Mouse (Mus musculus) erythroblast, embryonic 14.5 days (primary cell): ENCODE results near the gene Samd4. TPM values are rescaled to one million over a fixed set of nuclear protein-coding genes. Genes with fewer than 3 reads are reported as not detected.

Experiments
- H3K27me3 ChIP-seq: 2 replicates; pipeline ENCODE4 v1.6.1; 2012; ENCODE audit warnings: inconsistent platforms; ENCODE audit not compliant: control insufficient read depth
- H3K36me3 ChIP-seq: 2 replicates; pipeline ENCODE4 v1.6.1; 2012; ENCODE audit warnings: mild to moderate bottlenecking, inconsistent platforms; ENCODE audit not compliant: control insufficient read depth
- H3K4me1 ChIP-seq: 2 replicates; pipeline ENCODE4 v1.6.1; 2012; ENCODE audit warnings: inconsistent platforms; ENCODE audit not compliant: control insufficient read depth
- H3K4me3 ChIP-seq: replicated peaks from 2 replicates; pipeline ENCODE3; 2012; ENCODE audit warnings: moderate library complexity, mild to moderate bottlenecking, inconsistent platforms
- H3K9me3 ChIP-seq: 2 replicates; pipeline ENCODE4 v1.6.1; 2012; ENCODE audit warnings: low read length, inconsistent platforms, mixed read lengths; ENCODE audit not compliant: control insufficient read depth
- GATA1 ChIP-seq: IDR thresholded peaks from 2 replicates; pipeline ENCODE4 v1.6.1; 2012; ENCODE audit warnings: low read length, inconsistent platforms, mixed read lengths
- TAL1 ChIP-seq: IDR thresholded peaks from 3 replicates; pipeline ENCODE4 v1.6.1; 2012; ENCODE audit warnings: low read length, inconsistent platforms, mixed read lengths
- polyA plus RNA-seq: library from polyadenylated mRNA; stranded (reverse); fragments of >175 nt; gene quantifications from 2 replicates; pipeline ENCODE4 v1.2.3, GENCODE M21; 2012

Gene Samd4
- polyA plus RNA-seq, 1 experiment = 0.14 TPM

- no peaks in the 10 kb centered on the region for H3K4me1 ChIP-seq
- H3K27me3 ChIP-seq = no peaks in the 10 kb centered on the region
- TF ChIP-seq GATA1 (no peak), TAL1 (no peak)
- H3K4me3 ChIP-seq = no peak overlapping the region
- no peaks in the 10 kb centered on the region for H3K9me3 ChIP-seq
- no peaks in the 10 kb centered on the region for H3K36me3 ChIP-seq
Measured at GRCm38 (mm10) chr14:46898626-46899025, 16.0 kb downstream of the Samd4 start.

- H3K9me3 ChIP-seq = no peaks in the 10 kb centered on the region
- no peaks in the 10 kb centered on the region for H3K36me3 ChIP-seq
- TF ChIP-seq GATA1 (no peak), TAL1 (no peak)
- H3K4me1 ChIP-seq = no peaks in the 10 kb centered on the region
- H3K27me3 ChIP-seq = no peaks in the 10 kb centered on the region
- no peak overlapping the region for H3K4me3 ChIP-seq
Measured at GRCm38 (mm10) chr14:46902498-46903087, 19.9 kb downstream of the Samd4 start.

- no peak overlapping the region for H3K4me3 ChIP-seq
- no peaks in the 10 kb centered on the region for H3K9me3 ChIP-seq
- TF ChIP-seq GATA1 (no peak), TAL1 (no peak)
- H3K4me1 ChIP-seq = no peaks in the 10 kb centered on the region
- H3K27me3 ChIP-seq = no peaks in the 10 kb centered on the region
- H3K36me3 ChIP-seq = no peaks in the 10 kb centered on the region
Measured at GRCm38 (mm10) chr14:46904276-46904675, 21.6 kb downstream of the Samd4 start.

GRCm38 (mm10) chr14:46908858-46909257 is 26.2 kb downstream of the Samd4 start:
- Histone ChIP-seq H3K4me1 (no peaks in the 10 kb centered on the region), H3K27me3 (no peaks in the 10 kb centered on the region), H3K4me3 (no peak overlapping the region), H3K9me3 (no peaks in the 10 kb centered on the region), H3K36me3 (no peaks in the 10 kb centered on the region)
- TF ChIP-seq GATA1 (no peak), TAL1 (no peak)

- H3K36me3 ChIP-seq = no peaks in the 10 kb centered on the region
- no peaks in the 10 kb centered on the region for H3K27me3 ChIP-seq
- no peak overlapping the region for H3K4me3 ChIP-seq
- TF ChIP-seq TAL1 (no peak), GATA1 (no peak)
- H3K9me3 ChIP-seq = no peaks in the 10 kb centered on the region
- no peaks in the 10 kb centered on the region for H3K4me1 ChIP-seq
Measured at GRCm38 (mm10) chr14:46912496-46912895, 29.8 kb downstream of the Samd4 start.

GRCm38 (mm10) chr14:46914356-46914755 is 31.7 kb downstream of the Samd4 start:
- Histone ChIP-seq H3K4me1 (no peaks in the 10 kb centered on the region), H3K27me3 (no peaks in the 10 kb centered on the region), H3K9me3 (no peaks in the 10 kb centered on the region), H3K36me3 (no peaks in the 10 kb centered on the region), H3K4me3 (no peak overlapping the region)
- TF ChIP-seq TAL1 (no peak), GATA1 (no peak)

GRCm38 (mm10) chr14:46915555-46915954 is 32.9 kb downstream of the Samd4 start:
- Histone ChIP-seq H3K4me1 (no peaks in the 10 kb centered on the region), H3K9me3 (no peaks in the 10 kb centered on the region), H3K4me3 (no peak overlapping the region), H3K36me3 (no peaks in the 10 kb centered on the region), H3K27me3 (no peaks in the 10 kb centered on the region)
- no peak for TF ChIP-seq GATA1
- TF ChIP-seq TAL1 = no peak

GRCm38 (mm10) chr14:46916581-46916980 is 33.9 kb downstream of the Samd4 start:
- H3K4me3 ChIP-seq = no peak overlapping the region
- no peaks in the 10 kb centered on the region for H3K27me3 ChIP-seq
- H3K36me3 ChIP-seq = no peaks in the 10 kb centered on the region
- no peaks in the 10 kb centered on the region for H3K4me1 ChIP-seq
- H3K9me3 ChIP-seq = no peaks in the 10 kb centered on the region
- TF ChIP-seq GATA1 (no peak), TAL1 (no peak)

- Histone ChIP-seq H3K4me1 (no peaks in the 10 kb centered on the region), H3K9me3 (no peaks in the 10 kb centered on the region), H3K36me3 (no peaks in the 10 kb centered on the region), H3K4me3 (no peak overlapping the region), H3K27me3 (no peaks in the 10 kb centered on the region)
- TF ChIP-seq TAL1 = no peak
- no peak for TF ChIP-seq GATA1
Measured at GRCm38 (mm10) chr14:46917136-46917535, 34.5 kb downstream of the Samd4 start.

- Histone ChIP-seq H3K36me3 (no peaks in the 10 kb centered on the region), H3K27me3 (no peaks in the 10 kb centered on the region), H3K4me3 (no peak overlapping the region), H3K9me3 (no peaks in the 10 kb centered on the region), H3K4me1 (no peaks in the 10 kb centered on the region)
- TF ChIP-seq GATA1 = no peak
- TF ChIP-seq TAL1 = no peak
Measured at GRCm38 (mm10) chr14:46917581-46917980, 34.9 kb downstream of the Samd4 start.
